Mouse (Mus musculus) liver, adult 2 months (tissue): ENCODE results near the gene Chic2. TPM values are rescaled to one million over a fixed set of nuclear protein-coding genes. Genes with fewer than 3 reads are reported as not detected.

ENCODE experiments used
- DNase-seq: peaks from one replicate; pipeline ENCODE4 v3.0.0-alpha.2; 2011; ENCODE audit warnings: low read depth, low spot score; ENCODE audit errors: extremely low read depth
- H3K27ac ChIP-seq: fragments of 200-500 bp; replicated peaks from 2 replicates; pipeline ENCODE4 v1.5.1; 2012; ENCODE audit warnings: low read depth, mild to moderate bottlenecking, control low read depth, inconsistent platforms, low read length; ENCODE audit not compliant: insufficient read depth
- H3K27me3 ChIP-seq: fragments of 200-500 bp; 2 replicates; pipeline ENCODE4 v1.6.1; 2012; ENCODE audit warnings: mild to moderate bottlenecking, moderate library complexity, low read length, inconsistent platforms; ENCODE audit not compliant: control insufficient read depth, insufficient read depth
- H3K36me3 ChIP-seq: fragments of 200-500 bp; 2 replicates; pipeline ENCODE4 v1.6.1; 2012; ENCODE audit warnings: low read length, inconsistent platforms; ENCODE audit not compliant: control insufficient read depth, insufficient read depth
- H3K4me1 ChIP-seq: fragments of 200-500 bp; 2 replicates; pipeline ENCODE4 v1.6.1; 2011; ENCODE audit warnings: low read length; ENCODE audit not compliant: control insufficient read depth, insufficient read depth
- H3K4me3 ChIP-seq: fragments of 200-500 bp; 2 replicates; pipeline ENCODE4 v1.5.1; 2011; ENCODE audit warnings: low read depth, mild to moderate bottlenecking, control low read depth, low read length, moderate library complexity; ENCODE audit not compliant: insufficient read depth
- H3K79me2 ChIP-seq: fragments of 200-500 bp; 2 replicates; pipeline ENCODE4 v1.6.1; 2012; ENCODE audit warnings: inconsistent platforms, mild to moderate bottlenecking, low read length, moderate library complexity; ENCODE audit not compliant: control insufficient read depth, insufficient read depth
- H3K9ac ChIP-seq: fragments of 200-500 bp; 2 replicates; pipeline ENCODE4 v1.6.1; 2012; ENCODE audit warnings: low read depth, mild to moderate bottlenecking, control low read depth, inconsistent platforms, low read length
- CTCF ChIP-seq: fragments of 200-500 bp; IDR thresholded peaks from 2 replicates; pipeline ENCODE4 v1.5.1; 2011; ENCODE audit warnings: low read depth, low read length, control low read depth
- POLR2A ChIP-seq: fragments of 200-500 bp; IDR thresholded peaks from 2 replicates; pipeline ENCODE4 v1.6.1; 2011; ENCODE audit warnings: low read length, control low read depth; ENCODE audit not compliant: insufficient read depth; ENCODE audit errors: extremely low read depth
- WGBS: fragments of 180-500 bp; shearing (Covaris S2); methylation state at CpG from one replicate; pipeline ENCODE4 v1.1.7; 2018; 5-methylcytosine and 5-hydroxymethylcytosine counted together
- polyA plus RNA-seq: library from polyadenylated mRNA; depleted of rRNA; stranded (reverse); fragments of >200 nt; gene quantifications from 2 replicates; pipeline ENCODE4 v1.2.3, GENCODE M21; 2012
- total RNA-seq: library from RNA; depleted of rRNA; stranded (reverse); fragments of >200 nt; gene quantifications from 2 replicates; pipeline ENCODE4 v1.2.3, GENCODE M21; 2014

Gene Chic2
- total and polyA plus RNA-seq, 2 experiments, result 3.0 to 11.7 TPM

DNA sequence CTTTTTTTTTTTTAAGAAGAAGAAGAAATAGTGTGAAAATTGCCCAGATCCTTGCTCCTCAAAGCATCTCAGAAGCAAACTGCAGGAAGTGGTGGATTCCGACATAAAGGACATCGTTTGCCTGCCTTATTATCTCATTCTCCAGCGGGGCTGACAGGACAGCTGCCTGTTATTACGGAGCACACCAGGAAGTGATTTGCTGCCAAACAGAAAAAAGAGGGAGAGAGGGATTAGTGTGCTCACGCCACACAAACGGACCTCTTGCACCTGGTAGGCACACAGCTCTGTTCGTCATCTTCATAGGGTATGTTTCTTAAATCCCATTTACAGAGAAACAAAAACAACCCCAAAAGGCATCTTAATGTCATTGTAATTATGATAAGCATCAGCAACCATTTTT, 64.4 kb downstream of the Chic2 start:
- Histone ChIP-seq H3K27ac (no peak overlapping the region; the same call in 1 of the 2 replicates), H3K4me1 (no peaks in the 10 kb centered on the region), H3K4me3 (no peak overlapping the region), H3K79me2 (no peaks in the 10 kb centered on the region), H3K36me3 (no peaks in the 10 kb centered on the region), H3K9ac (no peak overlapping the region), H3K27me3 (no peaks in the 10 kb centered on the region)
- no peak for TF ChIP-seq POLR2A
- no peak for TF ChIP-seq CTCF
- 61% methylated on average over 7 of the region's 7 CpGs for WGBS
- DNase-seq, result no peak

DNA sequence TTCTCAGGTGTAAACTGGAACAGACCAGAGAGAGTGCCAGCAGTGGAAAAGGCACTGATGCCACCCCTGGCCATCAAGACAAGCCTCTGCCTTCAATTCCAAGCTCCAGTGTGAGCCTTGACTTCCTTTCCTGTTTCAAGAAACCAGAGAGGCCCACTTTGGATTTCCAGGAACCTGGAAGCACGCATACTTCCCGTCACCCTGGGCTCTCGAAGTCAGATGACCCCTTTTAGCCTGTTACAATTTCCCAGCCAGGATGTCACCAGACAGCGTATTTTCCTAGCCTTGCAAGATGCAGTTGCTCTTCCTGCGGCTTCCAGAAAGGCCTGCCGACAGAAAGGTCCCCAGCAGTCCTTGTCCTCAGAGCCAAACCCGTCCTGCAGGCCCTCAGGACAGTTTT, 65.0 kb downstream of the Chic2 start:
- Histone ChIP-seq H3K9ac (no peak overlapping the region), H3K4me1 (peaks cover under 1% of the 10 kb centered on the region; the same call in 1 of the 2 replicates), H3K79me2 (no peaks in the 10 kb centered on the region), H3K27me3 (no peaks in the 10 kb centered on the region), H3K4me3 (no peak overlapping the region), H3K36me3 (no peaks in the 10 kb centered on the region), H3K27ac (peak overlapping the region; percentile 53; the same call in 1 of the 2 replicates)
- WGBS, result 74% methylated on average over 7 of the region's 7 CpGs
- no peak for TF ChIP-seq CTCF
- TF ChIP-seq POLR2A, result no peak
- DNase-seq, result no peak

DNA sequence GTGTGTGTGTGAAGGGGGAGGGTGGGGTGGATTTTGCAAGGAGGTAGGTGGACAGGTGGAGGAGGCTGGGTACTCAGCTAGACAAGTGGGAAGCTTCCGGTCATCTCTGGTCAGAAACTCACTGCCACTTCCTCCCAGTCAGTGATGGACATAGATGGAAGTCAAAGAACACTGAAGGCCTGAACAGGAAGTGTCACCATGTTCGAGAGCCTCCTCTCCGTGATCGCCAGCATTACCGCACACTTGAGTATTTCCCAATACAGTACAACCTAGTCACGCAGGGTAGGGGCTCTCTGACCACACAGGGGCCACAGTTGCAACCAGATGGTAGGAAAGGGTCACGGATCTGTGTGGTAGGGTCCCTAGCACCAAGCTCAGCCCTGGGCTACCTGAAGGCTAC, 69.1 kb downstream of the Chic2 start:
- no peak overlapping the region for H3K4me3 ChIP-seq
- H3K9ac ChIP-seq, result no peak overlapping the region
- no peak for TF ChIP-seq POLR2A
- no peak for TF ChIP-seq CTCF
- no peaks in the 10 kb centered on the region for H3K27me3 ChIP-seq
- H3K36me3 ChIP-seq, result no peaks in the 10 kb centered on the region
- H3K79me2 ChIP-seq, result no peaks in the 10 kb centered on the region
- DNase-seq, result no peak
- peaks cover 6% of the 10 kb centered on the region; the same call in 1 of the 2 replicates for H3K4me1 ChIP-seq
- WGBS, result 89% methylated on average over 7 of the region's 7 CpGs
- H3K27ac ChIP-seq, result no peak overlapping the region; the same call in 1 of the 2 replicates

DNA sequence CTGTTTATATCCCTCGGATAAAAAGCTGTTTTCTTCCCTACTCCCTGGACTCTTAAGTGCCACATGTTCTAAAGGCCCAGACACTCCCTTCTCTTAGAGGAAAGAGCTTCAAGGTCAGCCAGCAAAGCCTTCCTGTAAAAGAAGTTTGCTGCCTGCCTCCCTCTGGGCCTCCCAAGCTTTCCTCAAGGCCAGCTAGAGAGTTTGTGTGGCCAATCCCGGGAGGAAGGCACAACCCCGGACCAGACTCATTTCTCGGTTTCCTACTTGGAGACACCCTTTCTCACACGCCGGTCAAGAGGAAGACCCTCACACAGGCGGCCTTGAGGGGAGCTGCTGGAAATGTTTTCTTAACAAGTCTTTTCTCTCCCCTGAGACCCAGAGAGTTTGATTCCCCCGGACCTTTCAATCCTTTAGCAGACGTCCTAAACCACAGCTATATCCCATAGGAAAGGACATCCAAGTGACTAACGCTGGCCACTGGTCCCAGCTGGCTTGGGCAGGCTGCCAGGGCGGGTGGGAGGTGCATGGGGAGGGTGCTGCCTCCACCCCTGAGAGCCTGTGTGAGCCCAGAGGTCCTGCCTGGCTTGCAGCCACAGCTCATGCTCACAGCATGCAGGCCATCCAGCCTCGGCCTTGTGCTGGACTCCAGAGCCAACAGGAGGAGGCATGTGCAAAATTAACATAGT, 69.7 kb downstream of the Chic2 start:
- DNase-seq, result no peak
- H3K4me3 ChIP-seq, result no peak overlapping the region
- H3K9ac ChIP-seq, result no peak overlapping the region
- H3K4me1 ChIP-seq, result peaks cover 6% of the 10 kb centered on the region; the same call in 1 of the 2 replicates
- 52% methylated on average over 12 of the region's 12 CpGs for WGBS
- no peaks in the 10 kb centered on the region for H3K27me3 ChIP-seq
- H3K27ac ChIP-seq, result peak overlapping the region; percentile 47
- no peaks in the 10 kb centered on the region for H3K36me3 ChIP-seq
- no peak for TF ChIP-seq CTCF
- no peak for TF ChIP-seq POLR2A
- no peaks in the 10 kb centered on the region for H3K79me2 ChIP-seq

DNA sequence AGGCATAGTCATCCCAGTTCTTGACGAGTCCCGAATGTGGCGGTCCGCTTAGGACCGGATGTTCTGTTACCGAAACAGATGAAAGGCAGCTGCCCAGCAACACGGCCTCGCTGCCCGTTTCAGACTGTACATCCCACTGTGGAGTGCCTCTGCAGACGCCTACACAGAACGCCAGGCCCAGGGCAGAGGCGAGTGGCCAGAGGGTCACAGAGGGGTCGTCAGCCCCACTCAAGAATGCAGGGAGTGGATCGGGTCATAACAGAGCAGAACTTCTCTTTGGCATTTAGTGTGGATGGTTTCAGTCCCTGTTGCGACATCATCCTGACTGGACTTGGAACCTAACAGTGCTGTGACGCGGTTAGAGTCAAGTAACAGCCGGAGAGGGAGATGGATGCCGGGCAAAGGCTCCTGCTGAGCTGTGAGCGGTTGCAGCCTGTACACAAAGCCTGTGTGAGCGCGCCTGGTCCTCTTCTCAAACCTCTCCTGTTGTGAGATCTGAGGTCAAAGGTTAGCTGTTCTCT, 70.5 kb downstream of the Chic2 start:
- no peaks in the 10 kb centered on the region for H3K36me3 ChIP-seq
- peak overlapping the region; percentile 4; the same call in 1 of the 2 replicates for H3K4me3 ChIP-seq
- H3K4me1 ChIP-seq, result peaks cover 6% of the 10 kb centered on the region; the same call in 1 of the 2 replicates
- peak; percentile 89 for DNase-seq
- WGBS, result 33% methylated on average over 22 of the region's 22 CpGs
- H3K9ac ChIP-seq, result no peak overlapping the region
- H3K27me3 ChIP-seq, result no peaks in the 10 kb centered on the region
- H3K27ac ChIP-seq, result peak overlapping the region; percentile 14
- TF ChIP-seq CTCF (no peak), POLR2A (no peak)
- H3K79me2 ChIP-seq, result no peaks in the 10 kb centered on the region

DNA sequence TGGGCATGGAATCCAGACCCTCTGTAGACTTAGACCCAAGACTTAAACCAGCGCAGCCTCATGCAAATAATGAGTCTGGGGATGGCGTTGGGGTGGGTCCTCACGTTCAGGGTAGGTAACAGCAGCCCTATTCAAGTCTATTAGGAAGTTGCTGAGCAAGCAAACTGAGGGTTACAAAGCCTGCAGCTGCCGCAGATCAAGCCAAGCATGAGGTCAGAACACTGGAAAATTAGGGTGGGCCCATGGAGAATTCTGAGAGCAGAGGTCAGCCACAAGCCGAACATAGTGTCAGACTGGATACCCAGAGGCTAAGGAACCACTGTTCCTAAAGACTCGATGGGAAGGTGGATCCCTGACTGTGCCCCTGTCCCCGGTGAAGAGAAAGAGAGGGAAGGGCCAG, 73.2 kb downstream of the Chic2 start:
- Histone ChIP-seq H3K4me1 (peaks cover 6% of the 10 kb centered on the region; the same call in 1 of the 2 replicates), H3K27me3 (no peaks in the 10 kb centered on the region), H3K27ac (no peak overlapping the region), H3K9ac (no peak overlapping the region), H3K36me3 (no peaks in the 10 kb centered on the region), H3K79me2 (no peaks in the 10 kb centered on the region), H3K4me3 (no peak overlapping the region)
- TF ChIP-seq POLR2A (no peak), CTCF (no peak)
- DNase-seq, result no peak
- WGBS, result 91% methylated on average over 7 of the region's 7 CpGs
